Mouse (Mus musculus) forebrain, embryonic 15.5 days (tissue): ENCODE measurements around the gene Fxr2. TPM values are rescaled to one million over a fixed set of nuclear protein-coding genes. Genes with fewer than 3 reads are reported as not detected.

Source experiments
- ATAC-seq: fragments of 200-750 bp; cut with Nextera tagmentation; replicated peaks from 2 replicates; pipeline ENCODE4 v1.8.0; 2017; ENCODE audit warnings: mild to moderate bottlenecking, moderate TSS enrichment, moderate library complexity
- H3K27ac ChIP-seq: fragments of 300-500 bp; sonication (generic); replicated peaks from 2 replicates; pipeline ENCODE4 v1.5.1; 2015; ENCODE audit warnings: mild to moderate bottlenecking, inconsistent platforms
- H3K27me3 ChIP-seq: fragments of 300-500 bp; sonication (generic); 2 replicates; pipeline ENCODE4 v1.6.1; 2015; ENCODE audit warnings: inconsistent platforms
- H3K36me3 ChIP-seq: fragments of 300-500 bp; sonication (generic); 2 replicates; pipeline ENCODE4 v1.6.1; 2015; ENCODE audit warnings: mild to moderate bottlenecking, inconsistent platforms
- H3K4me1 ChIP-seq: fragments of 300-500 bp; sonication (generic); 2 replicates; pipeline ENCODE4 v1.6.1; 2015; ENCODE audit warnings: inconsistent platforms
- H3K4me2 ChIP-seq: fragments of 300-500 bp; sonication (generic); replicated peaks from 2 replicates; pipeline ENCODE4 v1.6.1; 2015; ENCODE audit warnings: mild to moderate bottlenecking, inconsistent platforms
- H3K4me3 ChIP-seq: fragments of 300-500 bp; sonication (generic); 2 replicates; pipeline ENCODE4 v1.5.1; 2015; ENCODE audit warnings: mild to moderate bottlenecking, inconsistent platforms
- H3K9ac ChIP-seq: fragments of 300-500 bp; sonication (generic); replicated peaks from 2 replicates; pipeline ENCODE4 v1.6.1; 2015; ENCODE audit warnings: mild to moderate bottlenecking, inconsistent platforms
- H3K9me3 ChIP-seq: fragments of 300-500 bp; sonication (generic); 2 replicates; pipeline ENCODE4 v1.6.1; 2016; ENCODE audit warnings: inconsistent platforms
- WGBS: fragments of 180-500 bp; shearing (Covaris S2); methylation state at CpG from one replicate; pipeline ENCODE4 v1.1.7; 2015; ENCODE audit warnings: mixed read lengths; 5-methylcytosine and 5-hydroxymethylcytosine counted together
- polyA plus RNA-seq: library from polyadenylated mRNA; unstranded; fragments of >200 nt; fragmentation: Nextera tagmentation; extraction: Ambion mirVana; gene quantifications from 2 replicates; pipeline ENCODE4 v1.2.1, GENCODE M21; 2015

Fxr2 gene
- polyA plus RNA-seq, 1 experiment from 2014 or later = 41.0 TPM

GRCm38 (mm10) chr11:69665457-69665960 lies 32.7 kb downstream of the Fxr2 start:
- WGBS = 72% methylated on average over 9 of the region's 9 CpGs
- Histone ChIP-seq H3K9ac (no peak overlapping the region), H3K4me2 (no peak overlapping the region), H3K4me1 (peaks cover 38% of the 10 kb centered on the region), H3K4me3 (no peak overlapping the region), H3K36me3 (peaks cover 64% of the 10 kb centered on the region), H3K9me3 (no peaks in the 10 kb centered on the region), H3K27me3 (no peaks in the 10 kb centered on the region), H3K27ac (0 out of 2 replicates have a peak overlapping the region, but pooled peaks have one; percentile 3)
- ATAC-seq = no peak

GRCm38 (mm10) chr11:69665961-69666664 lies 33.3 kb downstream of the Fxr2 start, which contains the start of gene Cd68:
Cd68 (minus strand) TSS chr11:69666153.
- peaks cover 37% of the 10 kb centered on the region for H3K4me1 ChIP-seq
- no peak for ATAC-seq
- H3K27me3 ChIP-seq = no peaks in the 10 kb centered on the region
- H3K36me3 ChIP-seq = peaks cover 64% of the 10 kb centered on the region
- no peak within 1 kb of the TSS for H3K4me3 ChIP-seq
- H3K27ac ChIP-seq = 0 out of 2 replicates have a peak within 1 kb of the TSS, but pooled peaks have one; percentile 3
- WGBS = 28% methylated on average over 7 of the region's 7 CpGs
- H3K9ac ChIP-seq = no peak within 1 kb of the TSS
- no peak within 1 kb of the TSS for H3K4me2 ChIP-seq
- no peaks in the 10 kb centered on the region for H3K9me3 ChIP-seq

- WGBS = 83% methylated on average over 3 of the region's 3 CpGs
- Histone ChIP-seq H3K27me3 (no peaks in the 10 kb centered on the region), H3K4me1 (peaks cover 32% of the 10 kb centered on the region), H3K4me3 (no peak overlapping the region), H3K9ac (no peak overlapping the region), H3K9me3 (no peaks in the 10 kb centered on the region), H3K4me2 (no peak overlapping the region), H3K27ac (no peak overlapping the region), H3K36me3 (peaks cover 64% of the 10 kb centered on the region)
- ATAC-seq = no peak
Measured at GRCm38 (mm10) chr11:69666665-69667005, 33.8 kb downstream of the Fxr2 start.

- peaks cover 33% of the 10 kb centered on the region for H3K4me1 ChIP-seq
- under 1% methylated on average over 61 of the region's 61 CpGs for WGBS
- H3K9ac ChIP-seq = peak overlapping the region; percentile 99
- H3K27ac ChIP-seq = peak overlapping the region; percentile 98
- H3K36me3 ChIP-seq = peaks cover 69% of the 10 kb centered on the region
- ATAC-seq = peak; percentile 70
- H3K9me3 ChIP-seq = no peaks in the 10 kb centered on the region
- H3K27me3 ChIP-seq = no peaks in the 10 kb centered on the region
- peak overlapping the region; percentile 72 for H3K4me2 ChIP-seq
- H3K4me3 ChIP-seq = peak overlapping the region; percentile 100
Measured at GRCm38 (mm10) chr11:69670786-69671725, 38.3 kb downstream of the Fxr2 start.

GRCm38 (mm10) chr11:69671726-69672124 lies 38.9 kb downstream of the Fxr2 start:
- Histone ChIP-seq H3K4me3 (peak overlapping the region; percentile 100), H3K27me3 (no peaks in the 10 kb centered on the region), H3K27ac (peak overlapping the region; percentile 98), H3K9ac (peak overlapping the region; percentile 99), H3K36me3 (peaks cover 69% of the 10 kb centered on the region), H3K9me3 (no peaks in the 10 kb centered on the region), H3K4me2 (peak overlapping the region; percentile 72), H3K4me1 (peaks cover 33% of the 10 kb centered on the region)
- peak; percentile 14; the same call in 1 of the 2 replicates for ATAC-seq
- 0% methylated on average over 43 of the region's 43 CpGs for WGBS

GRCm38 (mm10) chr11:69672211-69672706 lies 39.5 kb downstream of the Fxr2 start, which contains the start of gene Eif4a1:
Eif4a1 (minus strand) TSS chr11:69672423.
- Histone ChIP-seq H3K4me2 (peak within 1 kb of the TSS; percentile 72), H3K36me3 (peaks cover 72% of the 10 kb centered on the region), H3K4me3 (peak within 1 kb of the TSS; percentile 100), H3K9me3 (no peaks in the 10 kb centered on the region), H3K4me1 (peaks cover 33% of the 10 kb centered on the region), H3K27ac (peak within 1 kb of the TSS; percentile 98), H3K27me3 (no peaks in the 10 kb centered on the region), H3K9ac (peak within 1 kb of the TSS; percentile 99)
- ATAC-seq = peak; percentile 97
- WGBS = under 1% methylated on average over 36 of the region's 36 CpGs

- no peak overlapping the region for H3K27ac ChIP-seq
- peaks cover 43% of the 10 kb centered on the region for H3K4me1 ChIP-seq
- no peak overlapping the region for H3K4me2 ChIP-seq
- no peak for ATAC-seq
- 100% methylated on average over 2 of the region's 2 CpGs for WGBS
- H3K4me3 ChIP-seq = no peak overlapping the region
- H3K9ac ChIP-seq = no peak overlapping the region
- H3K27me3 ChIP-seq = no peaks in the 10 kb centered on the region
- H3K9me3 ChIP-seq = no peaks in the 10 kb centered on the region
- peaks cover 47% of the 10 kb centered on the region for H3K36me3 ChIP-seq
Measured at GRCm38 (mm10) chr11:69679144-69679543, 46.4 kb downstream of the Fxr2 start.

GRCm38 (mm10) chr11:69680136-69680855 lies 47.5 kb downstream of the Fxr2 start:
- Histone ChIP-seq H3K9me3 (no peaks in the 10 kb centered on the region), H3K27me3 (no peaks in the 10 kb centered on the region), H3K36me3 (peaks cover 36% of the 10 kb centered on the region), H3K9ac (0 out of 2 replicates have a peak overlapping the region, but pooled peaks have one; percentile 82), H3K4me2 (peak overlapping the region; percentile 96), H3K4me1 (peaks cover 48% of the 10 kb centered on the region), H3K27ac (no peak overlapping the region), H3K4me3 (peak overlapping the region; percentile 78)
- ATAC-seq = no peak
- 88% methylated on average over 30 of the region's 30 CpGs for WGBS

GRCm38 (mm10) chr11:69681314-69682208 lies 48.8 kb downstream of the Fxr2 start, which contains the start of gene Senp3:
Senp3 (minus strand) TSS chr11:69682084.
- under 1% methylated on average over 71 of the region's 80 CpGs for WGBS
- Histone ChIP-seq H3K27ac (peak within 1 kb of the TSS; percentile 92), H3K36me3 (peaks cover 23% of the 10 kb centered on the region), H3K4me3 (peak within 1 kb of the TSS; percentile 78), H3K4me2 (peak within 1 kb of the TSS; percentile 96), H3K4me1 (peaks cover 59% of the 10 kb centered on the region), H3K27me3 (no peaks in the 10 kb centered on the region), H3K9me3 (no peaks in the 10 kb centered on the region), H3K9ac (peak within 1 kb of the TSS; percentile 82)
- peak; percentile 97 for ATAC-seq

- peak overlapping the region; percentile 82 for H3K9ac ChIP-seq
- peaks cover 16% of the 10 kb centered on the region for H3K36me3 ChIP-seq
- peak; percentile 4; the same call in 1 of the 2 replicates for ATAC-seq
- WGBS = 22% methylated on average over 24 of the region's 24 CpGs
- peak overlapping the region; percentile 96 for H3K4me2 ChIP-seq
- no peaks in the 10 kb centered on the region for H3K9me3 ChIP-seq
- H3K27me3 ChIP-seq = no peaks in the 10 kb centered on the region
- H3K4me3 ChIP-seq = peak overlapping the region; percentile 78
- H3K4me1 ChIP-seq = peaks cover 59% of the 10 kb centered on the region
- H3K27ac ChIP-seq = peak overlapping the region; percentile 92
Measured at GRCm38 (mm10) chr11:69682209-69682839, 49.5 kb downstream of the Fxr2 start.
